Comparison of ENCODE assay signal across 25 mouse cellular contexts in genomic region chr15:22980136-22980535, GRCm38 (mm10).
"Had no signal": no experiment of that assay in that cellular context is flagged by ENCODE, and none has a peak within 500 bp of the region (broad histone marks: within the 10 kb centered on the region; RNA-seq: fewer than 3 reads in every experiment).

No protein-coding gene starts in this region.

- H3K9me3 ChIP-seq: heart, embryonic 10.5 days; heart, embryonic 13.5 days; heart, embryonic 15.5 days; hindbrain, embryonic 13.5 days; hindbrain, embryonic 15.5 days; limb, embryonic 10.5 days; limb, embryonic 12.5 days; liver, embryonic 13.5 days; liver, embryonic 15.5 days had no signal

- ATAC-seq: hindbrain, postnatal 0 days; intestine, postnatal 0 days had no signal

- H3K27me3 ChIP-seq: heart, embryonic 13.5 days; heart, embryonic 15.5 days; hindbrain, embryonic 13.5 days; hindbrain, embryonic 15.5 days; limb, embryonic 12.5 days; liver, embryonic 13.5 days; liver, embryonic 15.5 days had no signal

- H3K36me3 ChIP-seq: heart, embryonic 10.5 days; heart, embryonic 13.5 days; heart, embryonic 15.5 days; hindbrain, embryonic 13.5 days; hindbrain, embryonic 15.5 days; limb, embryonic 10.5 days; limb, embryonic 12.5 days; liver, embryonic 13.5 days; liver, embryonic 15.5 days had no signal

- H3K27ac ChIP-seq: gastrocnemius, adult 2 months; heart, embryonic 10.5 days; heart, embryonic 13.5 days; heart, embryonic 15.5 days; hindbrain, embryonic 13.5 days; hindbrain, embryonic 15.5 days; hindbrain, postnatal 0 days; limb, embryonic 10.5 days; limb, embryonic 12.5 days; liver, embryonic 13.5 days; liver, embryonic 15.5 days had no signal

- H3K4me2 ChIP-seq: heart, embryonic 13.5 days; heart, embryonic 15.5 days; hindbrain, embryonic 13.5 days; hindbrain, embryonic 15.5 days; limb, embryonic 12.5 days; liver, embryonic 11.5 days; liver, embryonic 13.5 days; liver, embryonic 15.5 days had no signal

- DNase-seq: gastrocnemius, adult 2 months; gastrocnemius, postnatal 10 days; gastrocnemius, postnatal 25 days; heart, adult 18-20 months; heart, postnatal 14 days; heart, postnatal 36 days; kidney, adult 18-20 months; kidney, adult 8-10 months; kidney, postnatal 10 days; kidney, postnatal 25 days; kidney, postnatal 4 days; layer of hippocampus, adult 9-11 months; liver; liver, embryonic 13.5 days had no signal

- H3K4me3 ChIP-seq: gastrocnemius, adult 2 months; heart, embryonic 10.5 days; heart, embryonic 13.5 days; heart, embryonic 15.5 days; hindbrain, embryonic 13.5 days; hindbrain, embryonic 15.5 days; limb, embryonic 10.5 days; limb, embryonic 12.5 days; liver, embryonic 13.5 days; liver, embryonic 15.5 days had no signal

- H3K9ac ChIP-seq: heart, embryonic 13.5 days; heart, embryonic 15.5 days; hindbrain, embryonic 13.5 days; hindbrain, embryonic 15.5 days; limb, embryonic 12.5 days; liver, embryonic 13.5 days; liver, embryonic 15.5 days had no signal

- H3K4me1 ChIP-seq: heart, embryonic 10.5 days; heart, embryonic 13.5 days; heart, embryonic 15.5 days; hindbrain, embryonic 13.5 days; hindbrain, embryonic 15.5 days; limb, embryonic 10.5 days; limb, embryonic 12.5 days; liver, embryonic 13.5 days; liver, embryonic 15.5 days had no signal
